Mouse (Mus musculus) cortical plate, adult 2 months (tissue): ENCODE data around the gene Atm. TPM values are rescaled to one million over a fixed set of nuclear protein-coding genes. Genes with fewer than 3 reads are reported as not detected.

ENCODE experiments used
- H3K27ac ChIP-seq: fragments of 200-500 bp; 2 replicates; pipeline ENCODE4 v1.5.1; 2012; ENCODE audit warnings: low read length, control low read depth, inconsistent platforms; ENCODE audit not compliant: insufficient read depth
- H3K4me1 ChIP-seq: fragments of 200-500 bp; 2 replicates; pipeline ENCODE4 v1.6.1; 2011; ENCODE audit warnings: low read length; ENCODE audit not compliant: control insufficient read depth, insufficient read depth
- H3K4me3 ChIP-seq: fragments of 200-500 bp; 2 replicates; pipeline ENCODE4 v1.5.1; 2011; ENCODE audit warnings: mild to moderate bottlenecking, low read length, control low read depth; ENCODE audit not compliant: insufficient read depth
- CTCF ChIP-seq: fragments of 200-500 bp; IDR thresholded peaks from 2 replicates; pipeline ENCODE4 v1.5.1; 2011; ENCODE audit warnings: mild to moderate bottlenecking, control low read depth, low read length; ENCODE audit not compliant: insufficient read depth; ENCODE audit errors: extremely low read depth
- POLR2A ChIP-seq: fragments of 200-500 bp; IDR thresholded peaks from 2 replicates; pipeline ENCODE4 v1.6.1; 2011; ENCODE audit warnings: mild to moderate bottlenecking, low read length, control low read depth; ENCODE audit not compliant: insufficient read depth; ENCODE audit errors: extremely low read depth
- polyA plus RNA-seq: library from polyadenylated mRNA; depleted of rRNA; stranded (reverse); fragments of >200 nt; gene quantifications from 2 replicates; pipeline ENCODE4 v1.2.3, GENCODE M21; 2012

Atm gene
- polyA plus RNA-seq, 1 experiment: 5.3 TPM

DNA sequence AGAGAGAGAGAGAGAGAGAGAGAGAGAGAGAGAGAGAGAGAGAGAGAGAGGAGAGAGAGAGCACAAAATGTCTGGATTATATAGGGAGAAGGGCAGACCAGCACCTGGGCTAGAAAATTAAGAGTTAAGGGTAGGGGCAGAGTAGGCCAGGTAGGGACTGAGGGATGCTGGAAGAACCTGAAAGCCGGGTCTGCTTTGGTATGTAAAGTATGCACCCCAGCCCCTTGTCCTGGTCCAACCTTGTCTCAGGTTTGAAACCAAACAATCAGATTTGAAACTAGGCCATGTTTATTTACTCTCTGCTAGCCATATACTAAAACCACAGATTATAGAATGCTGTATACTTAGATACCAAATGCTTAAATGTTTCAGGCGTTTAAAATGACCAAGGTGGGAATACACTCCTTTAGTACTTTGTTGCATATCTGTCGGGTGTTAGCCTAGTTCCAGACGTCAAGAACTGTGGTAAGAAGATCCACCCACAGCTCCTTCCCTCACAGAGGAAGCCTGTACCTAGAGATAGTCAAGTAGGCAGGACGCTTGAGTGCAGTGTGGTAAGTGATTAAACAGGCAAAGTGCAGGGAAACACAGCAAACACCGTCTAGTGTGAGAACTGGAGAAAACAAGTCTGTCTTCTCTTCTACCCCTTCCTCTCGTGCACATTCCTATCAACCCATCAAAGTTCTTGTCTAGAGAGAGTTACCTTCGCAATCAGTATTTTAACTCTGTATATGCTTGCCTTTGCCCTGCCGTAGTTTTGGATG, 114.2 kb downstream of the Atm start:
- no peak overlapping the region for H3K4me3 ChIP-seq
- H3K4me1 ChIP-seq: no peaks in the 10 kb centered on the region
- no peak for TF ChIP-seq CTCF
- no peak for TF ChIP-seq POLR2A
- no peak overlapping the region for H3K27ac ChIP-seq

DNA sequence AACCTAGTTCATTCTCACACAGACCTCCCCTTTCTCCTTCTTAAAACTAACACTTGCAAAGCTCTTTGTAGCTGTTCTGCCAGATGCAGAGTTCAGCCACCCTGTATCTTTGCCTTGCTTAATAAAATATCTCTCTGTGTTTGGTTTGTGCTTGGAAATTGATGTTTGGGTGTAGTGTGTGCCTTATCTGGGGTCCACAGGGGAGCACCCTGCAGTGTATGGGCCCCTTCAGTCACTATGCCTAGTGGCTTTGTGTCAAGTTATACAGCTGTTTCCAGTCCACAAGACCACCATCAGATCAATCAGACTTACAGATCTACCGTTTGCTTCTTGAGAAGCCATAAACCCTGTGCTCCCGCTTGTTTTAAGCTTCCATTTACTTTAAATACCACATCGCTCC, 127.1 kb downstream of the Atm start:
- TF ChIP-seq POLR2A (no peak), CTCF (no peak)
- no peak overlapping the region for H3K4me3 ChIP-seq
- H3K4me1 ChIP-seq: no peaks in the 10 kb centered on the region
- no peak overlapping the region for H3K27ac ChIP-seq

DNA sequence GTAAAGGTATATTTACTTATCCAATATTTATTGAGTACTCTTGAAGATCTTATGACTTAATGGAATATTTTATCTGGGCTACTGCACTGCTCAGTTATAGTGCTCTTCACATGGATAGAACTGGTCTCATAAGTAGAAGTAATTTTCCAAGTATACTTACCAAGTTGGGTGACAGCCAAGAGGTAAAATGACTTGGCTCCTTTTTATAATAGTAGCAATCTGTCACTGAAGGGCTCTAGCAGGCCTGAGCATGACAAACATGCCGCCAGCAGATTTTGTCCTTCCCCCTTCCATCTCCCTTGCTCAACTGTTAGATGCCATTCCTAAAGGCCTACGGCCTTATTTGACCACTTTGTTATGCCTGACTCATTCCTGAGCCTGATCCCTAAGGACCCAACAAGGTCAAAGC, 127.6 kb downstream of the Atm start:
- H3K4me3 ChIP-seq: no peak overlapping the region
- no peak overlapping the region for H3K27ac ChIP-seq
- H3K4me1 ChIP-seq: no peaks in the 10 kb centered on the region
- TF ChIP-seq POLR2A: no peak
- TF ChIP-seq CTCF: no peak

DNA sequence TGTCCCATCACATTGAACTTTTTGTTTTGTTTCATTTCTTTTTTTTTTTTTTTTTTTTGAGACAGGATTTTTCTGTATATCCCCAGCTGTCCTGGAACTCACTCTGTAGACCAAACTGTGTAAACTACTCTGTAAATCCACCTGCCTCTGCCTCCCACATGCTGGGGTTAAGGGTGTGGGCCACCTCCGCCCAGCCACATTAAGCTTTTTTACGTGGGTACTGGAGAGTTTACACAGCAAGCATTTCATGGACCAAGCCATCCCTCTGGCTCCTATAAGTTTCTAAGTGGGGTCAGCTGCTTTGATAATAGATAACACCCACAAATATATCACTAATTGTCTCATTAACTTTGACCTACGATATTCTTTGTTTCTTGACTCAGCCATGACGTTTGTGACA, 128.0 kb downstream of the Atm start:
- no peak overlapping the region for H3K4me3 ChIP-seq
- no peak overlapping the region for H3K27ac ChIP-seq
- H3K4me1 ChIP-seq: no peaks in the 10 kb centered on the region
- no peak for TF ChIP-seq POLR2A
- TF ChIP-seq CTCF: no peak

DNA sequence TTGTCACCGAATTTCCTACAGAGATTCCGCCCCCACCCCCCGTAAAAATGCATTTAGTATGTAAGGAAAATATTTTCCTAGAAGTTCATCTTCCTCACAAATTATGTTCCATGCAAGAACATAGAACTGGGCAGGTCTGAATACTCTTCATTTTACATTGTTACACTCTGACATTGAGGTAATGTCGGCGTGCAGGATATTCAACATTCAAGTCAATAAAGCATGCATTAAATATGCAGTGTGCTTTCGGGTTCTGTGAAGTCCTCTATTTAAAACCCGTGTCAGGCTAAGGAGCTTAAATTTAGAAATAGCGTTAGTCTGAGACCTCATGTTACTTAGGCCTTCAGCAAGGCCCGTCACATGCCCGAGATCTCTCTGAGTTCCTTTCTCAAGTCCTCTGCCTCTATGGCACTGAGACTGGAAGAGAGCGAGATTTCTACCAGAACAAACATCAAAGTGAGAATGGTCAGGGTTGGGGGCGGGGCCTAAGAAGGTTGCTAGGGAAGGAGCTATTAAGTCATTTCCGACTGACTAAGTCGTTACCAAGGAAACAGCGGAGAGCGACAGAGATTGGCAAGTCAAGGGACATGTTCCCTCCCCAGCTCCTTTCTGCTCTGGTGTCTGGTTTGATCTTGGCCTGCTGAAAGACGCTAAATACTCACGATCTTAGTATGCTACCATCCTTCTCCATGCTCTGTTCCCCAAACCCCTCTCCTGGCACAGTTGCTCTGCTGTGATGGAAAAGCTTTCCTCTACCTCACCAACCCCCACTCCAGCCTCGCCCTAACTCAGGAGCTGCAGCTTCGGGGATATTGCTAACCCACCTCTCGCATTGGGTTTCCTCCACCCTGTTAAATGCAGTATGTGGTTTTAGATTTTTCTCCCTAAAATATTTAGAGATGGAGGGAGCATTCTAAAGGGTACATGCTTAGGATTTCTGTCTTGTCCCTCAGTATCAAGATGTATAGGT, 131.5 kb downstream of the Atm start:
- Histone ChIP-seq H3K4me3 (peak overlapping the region; percentile 32), H3K27ac (peak overlapping the region; percentile 76), H3K4me1 (peaks cover 3% of the 10 kb centered on the region; the same call in 1 of the 2 replicates)
- no peak for TF ChIP-seq CTCF
- peak; percentile 69 for TF ChIP-seq POLR2A

DNA sequence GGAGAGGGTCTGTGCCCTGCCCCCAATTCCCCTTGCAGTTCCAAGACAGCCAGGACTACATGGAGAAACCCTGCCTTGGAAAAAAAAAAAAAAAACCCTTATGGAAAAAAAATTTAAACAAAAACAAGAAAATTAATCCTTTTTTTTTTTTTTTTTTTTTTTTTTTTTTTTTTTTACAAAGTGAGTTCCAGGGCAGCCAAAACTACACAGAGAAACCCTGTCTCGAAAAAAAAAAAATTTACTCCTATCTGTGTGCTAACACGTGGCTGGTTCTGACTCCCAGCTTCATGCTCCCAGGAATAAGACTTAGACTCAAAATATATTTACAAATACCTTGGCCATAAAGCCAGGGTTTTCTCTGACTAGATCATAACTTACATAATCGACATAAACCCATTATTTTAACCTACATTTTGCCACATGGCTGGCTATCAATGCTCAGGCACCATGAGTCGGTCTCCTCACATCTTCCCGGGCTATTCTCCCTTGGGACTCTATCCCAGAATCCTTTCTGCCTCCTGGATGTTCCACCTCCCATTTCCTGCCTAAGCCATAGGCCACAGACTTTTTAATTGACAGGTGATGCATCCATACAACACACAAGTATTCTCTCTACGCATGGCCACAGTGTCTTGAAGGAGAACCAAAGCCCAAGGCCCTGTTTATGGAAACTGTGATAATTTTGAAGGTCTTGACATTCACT, 132.3 kb downstream of the Atm start:
- H3K4me1 ChIP-seq: peaks cover 3% of the 10 kb centered on the region; the same call in 1 of the 2 replicates
- H3K4me3 ChIP-seq: no peak overlapping the region
- no peak overlapping the region for H3K27ac ChIP-seq
- TF ChIP-seq CTCF (no peak), POLR2A (no peak)

DNA sequence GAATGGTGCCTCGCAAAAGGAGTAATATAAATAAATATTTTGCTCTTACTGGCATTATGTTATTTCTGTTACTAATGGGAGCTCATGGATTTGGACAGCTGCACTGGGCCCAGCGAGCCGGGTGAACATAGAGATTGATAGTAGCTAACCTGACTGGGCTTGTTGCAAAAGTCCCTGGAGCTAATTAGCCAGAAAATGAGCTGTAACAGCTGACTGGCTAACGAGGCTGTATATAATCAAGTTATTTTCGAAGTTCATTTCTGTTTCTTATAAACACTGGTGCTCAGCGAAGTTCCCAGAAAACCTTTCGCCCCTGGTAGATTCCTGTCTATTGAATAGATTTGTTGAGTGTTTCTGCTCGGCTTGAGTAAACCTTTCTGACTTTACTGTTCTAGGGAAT, 133.5 kb downstream of the Atm start:
- no peak for TF ChIP-seq CTCF
- TF ChIP-seq POLR2A: no peak
- H3K4me3 ChIP-seq: no peak overlapping the region
- peaks cover 3% of the 10 kb centered on the region; the same call in 1 of the 2 replicates for H3K4me1 ChIP-seq
- H3K27ac ChIP-seq: no peak overlapping the region

DNA sequence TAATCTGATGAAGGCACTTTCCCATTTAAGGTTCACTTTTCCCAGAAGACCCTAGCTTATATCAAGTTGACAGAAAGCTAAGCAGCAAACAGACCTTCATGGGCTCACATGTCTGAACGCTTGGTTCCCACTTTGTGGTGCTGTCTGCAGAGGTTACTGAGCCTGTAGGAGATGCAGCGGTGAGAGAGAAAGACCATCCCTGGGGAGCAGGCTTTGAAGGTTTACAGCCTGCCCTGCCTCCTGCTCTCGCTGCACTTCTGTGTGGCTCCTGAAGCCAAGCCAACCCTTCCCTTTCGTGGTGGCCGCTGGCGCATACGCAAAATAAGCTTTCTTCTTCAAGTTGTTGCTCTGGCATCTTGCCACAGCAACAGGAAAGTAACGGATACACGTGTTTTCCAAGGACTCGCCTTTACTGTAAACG, 134.2 kb downstream of the Atm start, which contains the start of gene 4930550C14Rik:
Gene 4930550C14Rik (plus strand): TSS at position 35 of the 421 bp plus-strand sequence.
- no peak within 1 kb of the TSS for H3K27ac ChIP-seq
- H3K4me1 ChIP-seq: peaks cover 3% of the 10 kb centered on the region; the same call in 1 of the 2 replicates
- TF ChIP-seq CTCF: no peak
- no peak for TF ChIP-seq POLR2A
- H3K4me3 ChIP-seq: no peak within 1 kb of the TSS

DNA sequence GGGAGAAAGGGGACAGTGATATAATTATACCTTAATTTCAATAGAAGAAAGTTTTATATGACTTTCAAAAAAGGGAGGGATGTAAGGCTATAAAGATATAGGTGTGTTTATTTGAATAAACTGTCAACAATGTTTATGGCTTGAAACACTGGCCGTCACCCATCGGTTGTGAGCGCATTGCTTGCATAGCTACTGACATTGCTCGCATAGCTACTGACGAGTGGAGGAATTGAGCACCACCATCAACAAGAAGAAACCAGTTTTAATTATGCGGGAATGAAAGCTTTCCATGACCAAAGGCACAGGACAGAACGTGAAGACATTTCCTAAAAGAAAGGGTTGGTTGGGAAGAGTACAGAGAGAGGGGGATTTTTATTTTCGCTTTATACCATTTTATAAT, 135.4 kb downstream of the Atm start:
- Histone ChIP-seq H3K4me3 (no peak overlapping the region), H3K27ac (no peak overlapping the region), H3K4me1 (peaks cover 4% of the 10 kb centered on the region; the same call in 1 of the 2 replicates)
- TF ChIP-seq CTCF (no peak), POLR2A (no peak)
